Mouse (Mus musculus): ENCODE results near the gene Ccdc134.
A peak's percentile ranks its signal among the peaks of the same experiment; 100 is the strongest.

The Ccdc134 gene

DNA sequence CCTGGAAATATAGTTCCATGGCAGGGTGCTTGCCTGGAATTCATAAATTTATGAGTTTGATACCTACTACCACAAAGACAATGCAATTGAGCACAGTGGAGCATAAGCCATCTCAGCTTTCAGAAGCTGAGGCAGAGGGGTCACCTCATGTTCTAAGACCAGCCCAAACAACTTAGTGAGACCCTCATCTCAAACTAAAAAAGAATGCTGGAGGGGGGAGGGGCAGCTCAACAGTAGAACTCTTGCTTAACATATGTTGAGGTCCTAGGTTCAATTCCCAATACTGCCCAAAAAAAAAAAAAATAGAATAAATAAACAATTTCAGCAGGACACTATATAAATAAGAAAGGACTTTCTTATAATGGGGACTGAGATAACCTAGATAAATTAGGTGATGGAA, 22.3 kb downstream of the Ccdc134 start:
- DNase-seq = no peak

DNA sequence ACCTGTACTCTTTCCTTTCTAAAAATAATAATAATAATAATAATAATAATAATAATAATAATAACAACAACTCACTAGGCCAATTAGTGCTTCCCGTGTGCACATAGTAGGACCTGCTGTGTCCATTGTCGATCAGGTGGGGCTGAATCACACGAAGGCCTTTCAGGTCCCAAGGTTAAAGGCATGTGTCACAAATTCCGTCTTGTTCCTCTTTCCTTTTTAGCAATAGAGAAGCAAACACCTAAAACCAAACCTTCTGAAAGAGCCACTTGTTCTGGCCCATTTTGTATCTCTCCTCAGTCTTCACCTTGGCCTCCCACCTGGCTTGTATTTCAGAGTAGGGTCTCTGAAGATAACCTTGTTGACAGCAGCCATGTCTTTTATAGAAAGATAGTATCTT, 23.5 kb downstream of the Ccdc134 start:
- no peak for DNase-seq

DNA sequence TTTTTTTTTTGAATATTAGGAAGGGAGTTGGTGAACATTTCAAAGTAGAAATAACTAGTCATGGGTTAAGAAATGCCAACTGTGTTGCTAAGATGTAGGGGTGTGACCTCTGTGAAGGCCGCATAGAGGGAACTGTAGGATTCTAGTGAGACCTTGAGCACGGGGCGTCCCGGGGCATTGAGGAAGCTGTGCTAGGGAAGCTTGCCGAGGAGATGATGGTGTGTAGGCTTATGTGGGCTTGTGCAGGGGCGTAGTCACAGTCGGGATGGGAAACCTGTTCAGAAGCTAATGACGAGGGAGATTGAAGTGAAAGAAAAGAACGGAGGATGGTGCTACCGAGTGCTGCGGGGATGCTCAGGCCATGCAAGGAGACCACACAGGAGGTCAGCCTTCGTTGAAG, 24.3 kb downstream of the Ccdc134 start:
- DNase-seq = no peak

DNA sequence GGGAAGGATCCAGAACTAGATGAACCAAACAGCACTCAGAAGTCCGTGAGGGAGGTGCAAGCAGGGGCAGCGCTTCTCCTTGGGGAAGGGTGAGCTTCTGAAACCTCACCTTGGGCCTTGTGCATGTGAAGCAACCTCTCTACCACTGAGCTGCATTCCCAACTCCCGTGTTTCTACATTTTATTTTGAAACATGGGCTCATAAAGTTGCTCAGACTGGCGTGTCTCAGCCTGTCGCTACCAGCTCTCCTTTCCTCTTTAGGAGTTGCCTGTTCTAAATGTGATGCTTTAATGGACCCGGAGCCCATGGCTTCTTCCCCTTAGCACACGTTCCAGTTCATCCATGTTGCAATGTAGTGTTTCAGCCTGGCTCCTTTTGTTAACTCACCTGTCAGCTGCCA, 24.7 kb downstream of the Ccdc134 start:
- DNase-seq = no peak

DNA sequence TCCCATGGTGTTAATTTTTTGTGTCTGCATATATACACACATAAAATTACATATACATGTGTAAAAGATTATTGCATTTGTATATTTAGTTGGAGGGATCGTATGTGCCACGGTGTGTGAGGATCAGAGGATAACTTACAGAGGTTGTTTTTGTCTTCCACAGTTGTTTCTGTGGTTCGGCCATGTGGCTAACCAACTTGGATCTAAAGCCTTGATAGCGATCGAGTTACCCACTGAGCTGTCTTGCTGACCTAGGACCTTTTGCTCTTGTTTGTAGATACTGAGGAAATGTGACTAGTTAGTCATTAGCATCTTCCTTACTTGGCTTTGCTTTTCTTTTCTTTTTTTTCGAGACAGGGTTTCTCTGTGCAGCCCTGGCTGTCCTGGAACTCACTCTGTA, 28.6 kb downstream of the Ccdc134 start:
- DNase-seq = no peak

DNA sequence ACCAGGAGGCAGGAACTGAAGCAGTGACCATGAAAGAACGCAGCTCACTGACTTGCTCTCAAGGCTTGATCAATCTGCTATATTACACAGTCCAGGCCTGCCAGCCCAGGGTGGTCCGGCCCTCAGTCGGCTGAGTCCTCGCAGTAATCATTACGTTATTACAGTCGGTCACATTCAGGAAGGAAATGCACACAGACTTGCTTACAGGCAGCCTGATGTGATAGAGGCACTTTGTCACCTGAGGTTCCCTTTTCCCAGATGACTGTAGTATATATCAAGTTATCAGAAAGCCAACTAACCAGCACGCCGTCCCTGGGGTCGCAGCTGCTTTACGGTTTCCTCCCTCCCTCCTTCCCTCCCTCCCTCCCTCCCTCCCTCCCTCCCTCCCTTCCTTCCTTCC, 29.2 kb downstream of the Ccdc134 start:
- no peak for DNase-seq

DNA sequence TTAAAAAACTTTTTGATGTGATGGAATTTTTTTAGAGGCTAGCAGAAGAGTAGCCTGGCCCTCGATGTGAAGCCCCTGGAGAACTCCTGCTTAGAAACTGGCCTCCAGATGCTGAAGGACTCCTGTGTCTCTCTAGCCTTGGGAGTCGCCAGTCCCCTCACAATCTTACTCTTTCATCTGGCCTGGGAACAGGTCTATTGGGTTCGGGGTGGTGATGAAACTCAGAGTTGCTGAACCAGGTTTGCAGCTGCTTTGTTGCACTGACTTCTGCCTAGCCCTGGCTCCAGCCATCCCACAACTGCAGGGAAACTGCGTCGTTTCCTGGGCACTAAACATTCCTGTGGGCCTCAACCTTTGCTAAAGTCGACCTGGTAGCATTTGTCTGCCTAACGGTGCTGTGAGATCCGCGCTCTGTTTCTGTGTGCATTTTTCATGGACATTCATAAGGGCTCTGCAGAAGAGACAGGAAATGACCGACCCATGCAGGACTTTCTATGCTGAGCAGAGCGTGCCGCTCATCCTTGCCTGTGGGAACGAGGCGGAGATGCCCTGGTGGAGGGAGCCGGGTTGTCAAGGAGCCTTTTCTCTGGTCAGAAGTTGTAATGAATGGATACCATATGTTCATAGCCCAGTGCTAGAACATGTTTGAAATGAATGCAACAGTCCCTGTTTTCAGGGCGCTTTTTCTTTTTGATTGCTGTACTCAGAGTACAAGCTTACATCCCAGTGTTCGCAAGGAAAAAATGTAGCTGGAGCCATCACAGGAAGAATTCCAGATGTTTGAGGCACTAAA, 30.7 kb downstream of the Ccdc134 start:
- DNase-seq = no peak

DNA sequence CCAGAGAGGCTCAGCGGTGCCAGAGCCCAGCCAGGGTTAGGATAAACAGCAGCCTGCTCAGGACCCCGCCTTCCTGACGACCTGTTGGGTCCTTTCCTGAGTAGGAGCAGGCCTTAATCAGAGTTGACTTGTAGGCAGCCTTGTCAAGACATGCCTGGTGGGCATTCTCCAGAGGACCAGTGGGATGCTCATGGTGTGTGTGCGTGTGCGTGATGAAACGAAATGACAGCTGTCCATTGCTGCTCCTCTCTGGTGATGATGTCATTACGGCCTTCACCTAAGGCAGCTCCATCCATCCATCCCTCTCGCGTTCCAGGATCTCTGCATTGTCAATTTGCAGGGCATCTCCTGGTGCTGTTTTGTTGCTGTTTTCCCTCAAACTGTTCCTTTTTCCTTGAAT, 31.7 kb downstream of the Ccdc134 start:
- no peak for DNase-seq

DNA sequence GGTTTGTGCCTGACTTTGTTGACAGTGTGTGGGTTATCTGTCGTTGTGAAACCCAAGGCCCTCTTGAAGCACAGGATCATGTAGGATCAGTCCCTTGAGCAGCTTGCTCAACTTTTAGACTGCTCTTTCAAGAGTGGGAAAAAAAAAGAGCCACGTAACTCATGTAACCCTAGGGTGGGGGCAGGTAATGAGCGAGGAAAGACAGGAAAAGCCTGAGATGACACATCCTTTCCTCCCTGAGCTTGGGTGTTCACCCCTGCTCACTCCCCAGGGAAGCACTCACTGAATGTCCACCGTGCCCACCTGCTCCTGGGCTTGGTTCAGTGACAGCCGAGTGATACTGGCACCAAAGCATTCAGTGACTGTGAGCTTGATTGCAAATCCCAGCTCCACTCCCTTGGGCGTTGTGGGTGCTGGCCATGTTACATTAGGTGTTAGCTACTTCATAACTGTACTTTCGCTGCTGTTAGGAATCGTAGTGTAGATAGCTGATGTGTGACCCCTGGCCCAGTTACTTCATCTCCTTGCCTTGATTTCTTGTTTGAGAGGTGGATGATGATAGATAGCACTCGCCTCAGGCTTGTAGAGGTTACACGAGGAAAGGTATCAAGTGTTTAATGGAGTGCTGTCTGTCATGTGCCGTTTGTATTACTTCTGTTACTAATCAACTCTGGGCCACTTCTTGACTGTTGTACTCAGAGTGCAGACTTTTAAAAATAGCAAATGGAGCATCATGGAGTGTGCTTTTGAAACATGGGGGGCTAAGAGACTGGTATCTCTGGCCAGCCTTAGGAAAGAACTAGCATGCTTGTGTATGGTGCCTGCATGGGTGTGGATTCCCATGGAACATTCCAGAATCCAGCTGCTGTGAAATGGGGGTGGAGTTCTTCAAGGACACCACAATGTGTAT, 33.3 kb downstream of the Ccdc134 start:
- DNase-seq = no peak

DNA sequence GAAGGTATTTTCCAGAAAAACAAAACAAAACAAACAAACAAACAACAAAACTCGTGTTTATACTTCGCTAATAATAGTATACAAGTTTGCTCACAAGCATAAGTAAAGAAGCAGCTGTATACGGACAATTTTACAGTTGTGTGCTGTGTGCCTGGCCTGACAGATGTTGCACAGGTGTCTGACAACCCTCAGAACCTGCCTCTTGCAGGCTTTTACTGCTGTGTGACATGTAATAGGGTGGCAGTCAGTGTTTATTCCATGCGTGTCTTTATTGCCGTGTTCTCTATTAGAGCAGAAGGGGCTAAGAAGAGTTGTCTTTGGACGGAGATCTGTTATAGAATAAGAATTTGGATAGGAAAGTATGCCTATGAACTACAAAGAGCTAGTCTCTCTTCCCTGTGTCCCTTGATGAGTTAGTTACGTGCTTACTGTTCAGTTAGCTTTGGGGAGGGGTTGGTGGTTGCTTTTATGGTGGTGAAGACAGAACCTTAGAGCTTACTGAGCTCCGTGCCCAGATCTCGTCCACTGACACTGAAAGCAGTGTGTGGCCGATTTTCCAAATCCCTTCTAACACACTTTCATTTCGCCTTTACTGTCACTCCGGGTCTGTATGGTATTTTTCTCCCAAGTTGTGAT, 34.4 kb downstream of the Ccdc134 start:
- no peak for DNase-seq

DNA sequence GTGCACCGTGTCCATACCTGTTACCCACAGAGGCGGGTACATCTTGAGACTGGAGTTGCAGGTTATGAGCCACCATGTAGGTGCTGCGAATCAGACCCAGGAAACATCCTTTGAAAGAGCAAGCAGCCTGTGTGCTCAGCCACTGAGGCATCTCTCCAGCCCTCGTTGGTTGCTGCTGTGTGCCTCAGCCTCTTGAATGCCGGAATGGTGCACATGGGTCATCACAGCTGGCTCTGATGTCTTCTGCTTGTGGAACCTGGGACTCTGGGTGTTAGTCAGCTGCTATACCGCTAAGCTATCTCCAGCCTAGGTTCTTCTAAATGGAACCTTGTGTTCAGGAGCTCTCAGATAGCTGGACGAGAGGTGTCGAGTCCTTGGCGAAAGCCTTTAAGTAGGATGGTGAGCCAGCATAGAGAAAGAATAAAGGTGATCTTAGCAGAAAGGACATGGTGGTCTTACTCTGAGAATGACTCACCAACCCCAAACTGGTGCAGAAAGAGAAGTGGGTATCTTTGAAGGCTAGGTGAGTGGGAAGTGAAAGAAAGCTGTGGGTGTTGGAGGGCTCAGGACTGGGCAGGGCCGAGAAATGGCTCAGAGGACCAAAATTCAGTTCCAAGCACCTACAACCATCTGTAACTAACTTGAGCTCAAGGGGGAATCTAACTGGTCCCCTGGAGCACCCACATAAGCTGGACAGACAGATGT, 35.8 kb downstream of the Ccdc134 start:
- peak in 1 of 2 experiments; percentile 27 for DNase-seq

DNA sequence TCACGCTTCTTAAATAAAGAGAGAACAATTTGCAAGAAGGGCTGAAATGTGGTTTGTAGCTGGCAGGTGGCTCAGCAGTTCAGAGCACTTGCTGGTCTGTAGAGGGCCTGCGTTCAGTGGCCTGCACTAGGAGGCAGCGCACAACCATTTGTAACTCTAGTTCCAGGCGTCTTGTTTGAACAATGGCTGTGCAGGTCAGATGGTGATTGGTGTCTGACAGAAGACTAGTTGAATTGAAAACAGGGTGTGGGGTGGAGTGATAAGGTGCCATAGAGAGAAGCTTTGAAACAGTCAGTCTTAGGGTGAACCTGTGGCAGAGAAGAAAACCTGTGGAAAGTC, 36.3 kb downstream of the Ccdc134 start:
- DNase-seq = peak in 1 of 2 experiments; percentile 27

DNA sequence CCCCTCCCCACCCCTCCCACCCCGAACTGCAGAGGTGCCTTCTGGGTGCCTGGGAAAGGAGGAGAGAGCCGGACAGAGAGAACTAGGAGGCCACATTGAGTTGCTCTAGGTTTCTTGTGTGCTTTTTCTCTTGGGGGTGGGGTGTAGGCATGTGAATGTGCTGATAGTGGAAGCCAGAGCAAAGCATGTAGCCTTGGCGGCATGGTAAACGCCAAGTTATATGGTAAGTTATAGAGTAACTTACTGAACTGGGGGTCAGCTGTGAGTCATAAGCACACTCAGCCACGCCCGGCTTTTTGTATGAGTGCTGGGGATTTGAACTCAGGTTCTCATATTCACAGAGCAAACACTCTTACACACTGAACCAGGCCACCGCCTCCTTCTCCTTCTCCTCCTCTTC, 36.8 kb downstream of the Ccdc134 start:
- no peak for DNase-seq

DNA sequence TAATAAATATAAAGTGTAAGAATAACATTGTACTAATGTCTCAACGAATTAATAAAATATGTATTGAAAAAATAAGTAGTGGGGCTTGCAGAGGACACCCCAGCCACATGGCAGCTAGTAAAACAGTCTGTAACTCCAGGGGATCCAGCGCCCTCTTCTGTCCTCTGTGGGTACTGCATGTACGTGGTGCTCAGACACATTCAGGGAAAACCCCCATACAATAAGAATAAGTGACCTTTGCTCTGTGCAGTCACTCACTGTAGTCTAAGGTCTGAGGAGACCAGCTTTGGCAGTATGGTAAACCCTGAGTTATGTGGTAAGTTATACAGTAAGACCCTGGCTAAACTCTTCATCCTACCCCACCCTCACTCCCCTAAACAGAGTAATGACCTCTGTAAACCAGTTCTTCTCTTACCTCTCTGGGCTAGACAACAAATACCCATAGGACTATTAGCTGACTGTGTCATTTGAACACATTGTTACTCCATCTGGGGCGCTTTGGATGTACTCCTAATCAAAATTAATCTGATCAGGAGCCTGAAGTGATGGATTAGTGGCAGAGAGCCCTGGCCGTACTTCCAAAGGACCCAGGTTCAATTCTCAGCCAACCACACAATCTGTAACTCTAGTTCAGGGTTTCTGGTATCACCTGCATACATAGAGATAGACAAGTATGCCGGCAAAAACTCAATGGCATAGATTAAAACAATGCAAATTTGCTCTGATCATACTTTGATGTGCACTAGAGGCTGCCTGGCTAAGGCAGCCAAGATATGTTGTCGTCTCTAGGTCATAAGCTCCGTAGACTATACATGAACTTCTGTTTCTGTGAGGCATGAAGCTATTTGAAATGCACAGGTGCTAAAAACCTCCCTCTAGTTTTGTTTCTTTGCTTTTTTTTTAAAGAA, 37.9 kb downstream of the Ccdc134 start:
- DNase-seq = peak; percentile 87 to 91

DNA sequence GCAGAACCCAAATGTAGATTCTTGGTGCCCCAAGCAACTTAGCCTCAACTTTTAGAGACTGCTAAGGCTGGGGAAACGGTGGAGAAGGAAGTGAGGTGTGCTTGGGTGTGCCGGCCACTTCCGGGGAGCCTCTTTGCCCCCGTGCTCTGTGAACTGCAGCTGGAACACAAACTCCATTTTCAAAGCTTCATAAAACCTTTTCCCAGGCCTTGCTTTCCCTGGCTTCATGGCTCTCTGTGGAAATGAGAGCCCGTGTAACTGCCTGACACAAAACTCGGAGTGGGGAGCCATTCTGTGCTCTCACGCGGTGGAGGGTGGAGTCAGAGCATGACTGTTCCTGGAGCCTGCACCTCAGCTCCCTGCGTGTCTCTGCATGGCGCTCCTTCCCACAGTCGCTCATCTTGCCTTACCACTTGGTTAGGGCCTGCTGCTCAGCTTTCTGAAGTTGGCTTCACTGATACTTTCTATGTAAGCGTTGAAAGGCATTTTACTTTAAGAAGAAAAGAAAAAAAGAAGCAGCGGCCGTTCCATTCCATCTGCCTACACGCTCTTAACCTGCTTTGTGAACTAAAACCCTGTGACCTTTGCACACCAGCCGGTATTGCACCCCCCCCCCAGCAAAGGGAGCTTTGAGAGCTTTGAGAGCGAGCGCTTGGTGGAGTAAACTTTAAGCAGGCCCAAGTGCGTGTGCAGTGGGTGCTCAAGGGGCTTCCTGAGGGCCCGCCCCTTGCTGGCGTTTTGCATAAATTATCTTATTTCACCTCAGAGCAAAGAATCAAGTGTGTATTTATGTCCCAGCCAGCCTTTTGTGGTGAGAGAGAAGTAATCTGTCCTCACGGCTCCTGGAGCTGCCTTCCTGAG, 38.7 kb downstream of the Ccdc134 start:
- peak; percentile 75 to 76 for DNase-seq

DNA sequence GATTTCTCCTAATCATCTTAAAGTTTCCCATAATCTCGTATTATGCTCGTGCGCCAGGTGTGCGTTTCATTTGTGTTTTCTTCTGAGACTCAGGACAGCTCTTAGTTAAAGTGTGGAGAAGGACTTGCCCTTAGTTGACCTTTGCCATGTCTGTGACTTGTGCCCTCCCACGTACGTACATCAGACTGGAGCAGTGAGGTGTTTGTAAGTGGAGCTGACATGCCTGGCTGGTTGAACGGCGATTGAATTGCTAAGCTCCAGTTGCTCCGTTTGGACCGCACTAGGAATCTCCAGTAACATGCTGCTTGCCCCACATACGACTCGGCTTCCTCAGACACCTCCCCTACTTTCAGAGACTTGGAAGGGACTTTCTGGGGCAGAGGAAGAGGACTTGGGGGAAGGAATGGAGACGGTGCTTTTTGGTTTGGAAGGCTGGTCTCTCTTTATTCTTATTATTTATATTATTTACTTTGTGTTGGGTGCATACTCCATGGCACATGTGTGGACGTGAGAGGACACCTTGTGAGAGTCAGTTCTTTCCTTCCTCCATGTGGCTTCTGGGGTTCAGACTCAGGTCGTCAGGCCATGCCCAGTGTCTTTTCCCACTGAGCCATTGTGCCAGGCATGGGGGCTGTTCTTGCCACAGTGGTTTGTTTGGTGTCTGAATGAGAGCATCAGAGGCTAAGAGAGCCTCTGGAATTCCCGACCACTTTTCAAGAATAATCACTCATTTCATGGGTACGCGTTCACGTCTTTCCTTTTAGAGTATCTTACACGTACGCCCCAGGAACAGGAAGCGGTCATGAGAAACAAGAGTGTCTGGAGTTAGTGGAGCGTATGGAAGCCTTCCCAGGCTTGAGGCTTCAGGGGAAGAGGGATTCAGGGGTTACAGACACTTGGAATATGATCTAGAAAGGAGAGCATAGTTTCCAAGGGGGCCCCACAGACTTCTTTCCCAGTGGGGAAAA, 39.8 kb downstream of the Ccdc134 start:
- DNase-seq = no peak

DNA sequence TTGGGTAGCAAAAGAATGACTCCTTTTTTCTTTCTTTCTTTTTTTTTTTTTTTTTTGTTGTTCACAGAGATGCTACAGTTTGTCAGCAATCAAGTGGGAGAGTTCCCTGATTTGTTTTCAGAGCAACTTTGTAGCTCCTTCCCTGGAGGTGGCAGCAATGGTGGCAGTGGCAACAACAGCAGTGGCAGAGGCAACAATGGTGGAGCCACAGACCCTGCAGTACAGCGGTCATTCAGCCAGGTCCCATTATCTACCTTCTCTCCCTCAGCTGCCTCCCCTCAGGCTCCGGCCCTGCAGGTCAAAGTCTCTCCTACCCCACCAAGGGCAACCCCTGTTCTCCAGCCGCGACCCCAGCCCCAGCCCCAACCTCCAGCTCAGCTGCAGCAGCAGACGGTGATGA, 41.9 kb downstream of the Ccdc134 start:
- no peak for DNase-seq

DNA sequence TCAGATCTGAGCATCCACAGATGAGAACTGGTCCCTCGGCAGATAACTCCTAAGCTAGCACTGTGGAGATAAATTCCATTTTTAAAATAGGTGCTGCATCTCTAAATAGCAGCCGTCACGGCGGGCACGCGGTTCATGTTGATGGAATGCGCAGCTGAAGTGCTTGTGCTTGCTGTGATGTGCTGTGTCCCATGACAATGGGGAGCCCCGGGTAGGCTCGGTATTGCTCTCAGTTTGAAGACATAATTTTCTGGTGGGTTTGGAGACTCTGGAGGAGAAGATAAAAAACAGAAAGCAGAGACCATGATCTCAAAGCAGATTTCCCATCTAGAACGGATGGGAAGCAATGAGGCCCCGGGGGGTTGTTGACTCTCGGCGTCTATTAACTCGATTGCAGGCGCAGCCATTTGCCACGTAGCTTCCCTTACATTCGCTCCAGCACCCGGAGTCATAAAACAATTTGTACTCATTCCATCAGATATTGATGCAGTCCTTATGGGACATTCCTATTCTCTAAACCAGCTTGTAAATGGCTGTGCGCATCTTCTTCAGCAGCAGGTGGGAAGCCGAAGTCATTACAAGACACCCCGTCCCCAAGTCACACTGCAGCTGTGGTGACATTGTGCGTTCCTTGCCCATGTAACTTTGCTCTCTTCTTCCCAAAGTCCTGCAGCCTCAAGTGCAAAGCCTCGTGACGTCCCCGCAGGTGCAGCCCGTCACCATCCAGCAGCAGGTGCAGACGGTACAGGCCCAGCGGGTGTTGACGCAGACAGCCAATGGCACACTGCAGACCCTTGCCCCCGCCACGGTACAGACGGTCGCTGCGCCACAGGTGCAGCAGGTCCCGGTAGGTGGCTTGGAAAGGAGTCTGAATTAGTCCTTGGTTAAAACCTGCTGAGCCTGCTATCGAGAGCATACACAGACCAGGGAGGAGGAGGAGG, 43.0 kb downstream of the Ccdc134 start:
- no peak for DNase-seq

DNA sequence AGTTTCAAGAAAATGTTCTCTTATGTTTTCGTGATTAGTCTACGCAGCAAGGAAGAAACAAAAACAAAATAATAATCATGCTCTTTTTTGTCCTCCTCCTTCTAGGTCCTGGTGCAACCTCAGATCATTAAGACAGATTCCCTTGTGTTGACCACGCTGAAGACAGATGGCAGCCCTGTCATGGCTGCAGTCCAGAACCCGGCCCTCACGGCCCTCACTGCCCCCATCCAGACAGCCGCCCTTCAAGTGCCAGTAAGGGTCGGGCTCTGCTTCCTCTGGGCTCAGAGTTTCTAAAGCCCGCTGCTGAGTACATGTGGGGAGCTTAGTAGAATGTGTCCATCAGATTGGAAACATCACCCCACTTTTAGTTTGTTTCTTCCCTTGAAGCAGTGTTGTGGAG, 44.9 kb downstream of the Ccdc134 start:
- DNase-seq = no peak
